Mouse (Mus musculus): ENCODE measurements around the gene Cadm1. TPM values are rescaled to one million over a fixed set of nuclear protein-coding genes. Genes with fewer than 3 reads are reported as not detected.

Cadm1 gene
- polyA plus RNA-seq, 1 experiment from 2014 or later = 44.2 TPM

DNA sequence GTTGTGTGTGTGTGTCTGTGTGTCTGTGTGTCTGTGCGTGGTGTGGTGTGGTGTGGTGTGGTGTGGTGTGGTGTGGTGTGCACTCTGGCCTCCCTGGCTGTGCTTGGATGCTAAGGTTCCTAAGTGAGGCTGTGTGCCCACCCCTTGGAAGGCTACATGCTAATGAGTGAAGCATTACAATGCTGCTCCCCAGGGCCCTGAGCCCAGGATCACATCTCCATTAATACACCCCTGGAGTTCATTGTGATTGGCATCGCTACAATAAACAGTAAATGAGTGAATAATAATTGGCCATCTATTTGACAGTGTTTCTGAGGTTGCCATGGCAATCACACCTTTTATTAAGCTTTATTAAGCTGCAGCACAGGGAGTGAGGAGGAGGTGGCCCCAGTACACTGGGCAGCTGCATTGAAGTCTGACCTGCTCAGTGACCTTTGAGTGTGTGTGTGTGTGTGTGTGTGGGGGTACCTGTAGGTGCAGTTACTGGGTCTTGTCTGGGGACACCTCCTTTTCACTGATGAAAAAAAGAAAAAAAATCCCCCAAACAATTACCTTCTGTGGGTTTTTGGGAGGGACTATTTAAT, 374.5 kb downstream of the Cadm1 start:
- Histone ChIP-seq H3K9ac (no peak overlapping the region), H3K4me2 (replicated peaks) (no peak overlapping the region), H3K27ac (no peak overlapping the region), H3K9me3 (no peaks in the 10 kb centered on the region), H3K4me3 (no peak overlapping the region), H3K4me1 (peaks cover 21% of the 10 kb centered on the region), H3K27me3 (no peaks in the 10 kb centered on the region), H3K36me3 (no peaks in the 10 kb centered on the region)
- 52% methylated on average over 2 of the region's 2 CpGs for WGBS
- ATAC-seq (ENCODE audit: low FRiP score, low read depth) = no peak

DNA sequence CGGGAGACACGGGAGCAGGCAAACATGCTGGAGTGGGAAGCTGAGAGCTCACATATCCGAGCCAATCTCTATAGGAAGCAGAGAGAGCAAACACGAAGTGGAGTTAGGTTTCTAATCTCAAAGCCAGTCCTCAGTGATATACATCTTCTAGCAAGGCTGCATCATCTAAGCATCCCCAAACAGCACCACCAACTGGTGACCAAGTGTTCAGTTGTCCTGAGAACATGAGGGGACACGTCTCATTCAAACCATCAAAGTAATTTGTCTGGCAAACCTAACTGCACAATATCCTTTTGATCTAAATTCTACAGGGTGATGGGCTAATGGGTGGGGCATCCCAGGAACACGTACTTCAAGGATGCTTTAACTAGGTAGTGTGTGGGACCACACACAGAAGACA, 376.5 kb downstream of the Cadm1 start:
- H3K4me3 ChIP-seq = no peak overlapping the region
- no peak overlapping the region for H3K4me2 ChIP-seq (replicated peaks)
- 55% methylated on average over 6 of the region's 6 CpGs for WGBS

More for the DNA sequence above, 376.5 kb downstream of the Cadm1 start:
- Histone ChIP-seq H3K9ac (no peak overlapping the region), H3K4me1 (peaks cover 21% of the 10 kb centered on the region), H3K27me3 (no peaks in the 10 kb centered on the region), H3K36me3 (no peaks in the 10 kb centered on the region), H3K27ac (no peak overlapping the region), H3K9me3 (no peaks in the 10 kb centered on the region)
- no peak for ATAC-seq (ENCODE audit: low FRiP score, low read depth)

All from limb, embryonic 13.5 days (tissue).